Mouse (Mus musculus) spleen, postnatal 14 days (tissue): ENCODE measurements around the gene Cux1.

ENCODE experiments used
- DNase-seq, 2 experiments: peaks; one replicate each; pipeline ENCODE4 v3.0.0; 2021 to 2022; ENCODE audit warnings: low spot score in 2 of 2

The Cux1 gene

GRCm38 (mm10) chr5:136567176-136568025 lies at the start of gene Cux1:
TSS of gene Cux1 (minus strand) at chr5:136567490.
- peak; percentile 69 to 80 for DNase-seq

- no peak for DNase-seq
These were observed 45.1 kb upstream of the Cux1 start for GRCm38 (mm10) chr5:136612391-136612790.

GRCm38 (mm10) chr5:136608814-136609434 lies 41.6 kb upstream of the Cux1 start:
- DNase-seq: no peak

- DNase-seq: no peak
These were observed 37.9 kb upstream of the Cux1 start for GRCm38 (mm10) chr5:136605144-136605543.

DNA sequence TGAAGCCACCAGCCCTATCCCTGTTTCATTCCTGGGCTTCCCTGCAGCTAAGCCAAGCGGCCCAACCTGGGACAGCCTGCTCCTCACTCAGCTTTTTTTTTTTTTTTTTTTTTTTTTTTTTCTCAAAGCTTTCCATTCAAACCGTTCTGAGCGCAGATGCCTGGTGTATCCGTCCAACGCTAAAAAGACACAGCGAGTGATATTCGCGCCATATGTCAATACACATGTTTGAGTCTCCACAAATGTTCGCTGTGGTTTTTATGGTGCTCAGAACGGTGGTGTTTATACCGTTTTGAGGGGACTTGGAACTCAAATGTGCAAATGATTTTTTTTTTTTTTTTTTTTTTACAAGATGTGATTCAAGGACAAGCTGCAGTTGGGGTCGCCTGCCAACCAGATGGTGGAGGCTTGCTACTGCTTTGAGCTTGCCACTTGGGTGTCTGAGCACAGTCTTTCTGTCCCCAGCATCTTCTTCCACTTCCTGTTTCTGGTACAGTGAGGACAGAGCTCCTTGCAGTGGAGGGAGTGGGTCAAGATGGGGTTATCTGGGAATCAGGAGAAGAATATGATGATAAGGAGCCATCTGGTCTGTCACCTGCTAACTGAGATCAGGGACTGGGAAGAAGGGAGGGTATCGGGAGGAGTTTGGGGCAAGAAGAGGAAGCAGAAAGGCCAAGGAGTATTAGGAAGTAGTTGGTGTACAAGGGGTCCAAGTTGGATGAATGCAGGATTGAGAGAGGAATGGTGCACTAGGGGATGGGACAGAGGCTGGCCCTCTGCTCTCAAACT lies 36.1 kb upstream of the Cux1 start:
- no peak for DNase-seq

GRCm38 (mm10) chr5:136600511-136600910 lies 33.2 kb upstream of the Cux1 start:
- no peak for DNase-seq

GRCm38 (mm10) chr5:136594896-136595540 lies 27.7 kb upstream of the Cux1 start:
- DNase-seq: no peak

GRCm38 (mm10) chr5:136591816-136592499 lies 24.7 kb upstream of the Cux1 start:
- no peak for DNase-seq

DNA sequence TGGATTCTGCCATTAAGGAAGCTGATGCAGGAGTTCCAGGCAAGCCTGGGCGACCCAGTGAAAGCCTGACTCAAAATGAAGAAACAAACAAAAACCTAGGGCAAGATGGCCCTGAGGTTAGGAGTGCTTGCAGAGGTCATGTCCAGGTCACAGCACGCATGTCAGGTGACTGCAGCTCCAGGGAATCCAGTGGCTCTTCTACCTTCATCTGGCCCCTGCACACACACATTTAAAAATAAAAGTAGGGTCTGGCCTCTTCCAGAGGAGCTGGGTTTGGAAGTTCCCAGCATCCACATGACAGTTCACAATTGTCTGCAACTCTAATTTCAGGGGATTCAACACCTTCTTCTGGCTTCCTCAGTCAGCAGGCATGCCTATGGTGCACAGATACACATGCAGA lies 21.7 kb upstream of the Cux1 start:
- no peak for DNase-seq

DNA sequence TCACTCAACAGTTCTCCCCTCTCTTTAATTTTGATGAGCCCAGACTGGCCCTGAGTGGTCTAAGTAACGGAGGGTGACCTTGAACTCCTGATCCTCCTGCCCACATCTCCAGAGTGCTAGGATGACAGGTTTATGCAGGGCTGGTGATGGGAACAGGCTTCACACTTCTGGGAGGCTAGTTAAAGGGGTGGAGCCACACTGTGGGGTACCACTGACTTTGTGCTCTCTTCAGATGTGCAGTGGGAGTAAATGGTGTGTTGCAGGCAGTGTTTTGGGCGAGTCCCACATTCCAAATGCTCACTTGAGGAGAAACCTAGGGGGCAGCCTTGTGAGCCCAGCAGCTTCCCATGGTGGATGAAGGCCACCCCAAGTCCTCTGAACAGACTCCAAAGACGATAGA lies 21.2 kb upstream of the Cux1 start:
- no peak for DNase-seq

DNA sequence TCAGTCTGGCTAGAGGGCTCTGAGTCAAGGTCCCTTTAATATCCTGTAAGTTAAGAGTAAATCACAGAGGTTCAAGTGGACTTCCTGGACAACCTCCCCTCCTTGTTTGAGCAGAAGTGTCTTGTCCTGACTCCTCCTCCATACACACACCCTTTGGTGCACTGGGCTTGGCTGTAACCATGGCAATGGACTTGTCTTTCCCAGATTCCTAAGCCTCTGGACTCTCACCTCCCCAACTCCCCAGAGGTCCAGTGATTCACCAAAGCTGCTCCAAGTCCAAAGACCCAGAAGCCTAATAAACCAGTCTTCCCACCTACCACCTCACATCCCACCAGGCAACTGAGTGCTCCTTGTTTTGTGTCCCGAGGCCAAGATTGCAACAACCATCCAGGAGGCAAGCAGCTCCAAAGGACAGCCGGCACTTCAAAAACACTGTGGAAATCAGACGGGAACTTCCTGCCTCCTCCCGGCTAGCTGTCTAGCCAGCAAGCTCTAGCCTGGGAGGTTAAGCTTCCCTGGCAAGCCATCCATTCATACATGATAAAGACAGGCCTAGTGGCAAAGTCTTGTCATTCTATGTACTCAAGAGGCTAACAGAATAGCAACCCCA lies 17.5 kb upstream of the Cux1 start:
- no peak for DNase-seq

- no peak for DNase-seq
These were observed 16.6 kb upstream of the Cux1 start for GRCm38 (mm10) chr5:136583666-136584464.

DNA sequence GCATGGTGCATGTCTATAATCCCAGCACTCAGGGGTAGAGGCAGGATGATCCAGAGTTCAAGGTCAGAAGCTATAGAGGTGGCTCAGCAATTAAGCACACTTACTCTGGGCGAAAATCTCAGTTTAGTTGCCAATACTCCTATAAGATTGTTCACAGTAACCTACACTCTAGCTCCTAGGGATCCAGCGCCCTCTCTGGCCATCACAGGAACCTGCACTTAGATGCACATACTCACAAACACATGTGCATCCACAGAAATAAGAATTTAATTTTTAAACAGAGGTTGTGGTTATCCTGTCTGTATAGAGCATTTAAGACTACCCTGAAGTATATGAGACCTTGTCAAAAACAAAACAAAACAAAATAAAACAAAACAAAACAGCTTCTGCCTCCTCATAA lies 16.0 kb upstream of the Cux1 start:
- no peak for DNase-seq

DNA sequence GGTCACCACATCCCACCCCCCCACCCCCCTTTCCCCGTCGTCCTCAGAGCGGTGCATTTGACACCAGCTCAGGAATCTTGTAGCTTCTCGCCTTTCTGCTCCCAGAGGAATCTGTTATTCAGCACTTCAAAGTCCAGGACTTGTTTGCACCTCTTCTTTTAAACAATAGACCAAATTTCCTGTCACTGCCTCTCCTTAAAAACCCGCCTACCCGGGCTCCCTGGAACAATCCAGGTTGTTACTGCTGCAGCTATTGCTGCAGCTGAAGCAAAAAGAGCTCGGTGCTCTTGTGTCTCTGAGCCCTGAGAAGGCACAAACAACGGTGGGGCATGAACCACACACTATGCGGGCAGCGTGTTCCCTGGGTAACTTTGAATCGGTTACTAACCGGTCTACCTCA lies 14.9 kb upstream of the Cux1 start:
- DNase-seq: no peak

DNA sequence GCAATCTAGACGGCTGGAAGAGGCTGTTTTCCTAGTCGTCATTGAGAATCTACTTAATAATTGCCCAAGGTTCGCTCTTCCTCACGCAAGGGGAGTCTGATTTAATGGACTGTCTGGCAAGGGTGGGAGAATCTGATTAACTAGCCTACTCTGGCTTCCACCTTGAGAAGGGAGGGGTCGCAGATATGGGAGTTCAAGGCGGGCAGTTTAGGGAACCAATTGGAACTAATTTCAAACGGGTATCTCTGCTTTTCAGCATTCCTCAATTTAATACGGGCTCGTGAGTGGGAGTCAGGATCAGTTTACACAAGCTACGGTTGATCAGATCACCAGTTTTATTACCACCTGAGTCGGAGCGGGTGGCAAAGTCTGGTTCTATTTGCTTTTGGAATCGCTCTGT lies 14.3 kb upstream of the Cux1 start:
- no peak for DNase-seq

GRCm38 (mm10) chr5:136581166-136581565 lies 13.9 kb upstream of the Cux1 start:
- DNase-seq: peak; percentile 34 to 58

GRCm38 (mm10) chr5:136578201-136578600 lies 10.9 kb upstream of the Cux1 start:
- DNase-seq: no peak

- no peak for DNase-seq
These were observed 2.9 kb upstream of the Cux1 start for GRCm38 (mm10) chr5:136570171-136570570.

GRCm38 (mm10) chr5:136568776-136569175 lies 1.5 kb upstream of the Cux1 start:
- peak; percentile 56 to 70 for DNase-seq
